Mouse (Mus musculus): ENCODE data around the gene Olfr1459.

Olfr1459 gene

DNA sequence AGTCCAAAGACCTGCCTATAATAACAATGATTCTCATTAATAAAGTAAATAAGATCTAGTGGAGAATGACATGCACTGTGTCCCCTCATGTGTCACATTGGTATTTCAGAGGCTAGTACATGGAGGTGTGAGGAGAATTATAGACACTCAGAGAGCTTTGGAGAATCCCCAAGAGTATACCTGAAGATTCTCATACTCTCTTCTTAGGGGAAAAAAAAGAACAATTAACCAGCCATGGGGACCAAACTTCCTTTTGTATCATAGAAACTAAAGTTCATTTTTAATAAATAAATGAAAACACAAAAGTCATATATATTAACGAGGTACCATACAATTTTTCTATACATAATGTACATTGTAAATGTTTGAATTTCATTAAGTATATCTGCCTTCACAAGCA, at the start of gene Olfr1459:
TSS of gene Olfr1459 (minus strand) at position 101 of the 400 bp plus-strand sequence.
- no peak for DNase-seq

DNA sequence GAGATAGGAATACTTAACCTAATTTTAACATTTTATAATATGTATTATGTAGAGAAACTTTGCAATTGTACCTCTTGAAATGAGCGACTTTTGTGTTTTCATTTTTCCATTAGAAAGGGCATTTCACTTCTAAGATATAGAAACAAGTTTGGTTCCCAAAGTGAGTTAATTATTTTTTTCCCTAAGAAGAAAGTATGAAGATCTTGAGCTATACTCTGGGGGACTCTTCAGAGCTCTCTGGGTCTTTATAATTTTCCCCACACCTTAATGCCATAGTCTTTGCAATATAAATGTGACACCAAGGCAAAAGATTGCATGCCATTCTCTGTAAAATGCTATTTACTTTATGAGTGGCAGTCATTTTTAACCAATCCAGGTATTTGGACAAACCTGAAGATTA, 36.1 kb upstream of the Olfr1459 start, which contains the start of gene Olfr1462:
TSS of gene Olfr1462 (plus strand) at position 301 of the 400 bp plus-strand sequence.
- no peak for DNase-seq

DNA sequence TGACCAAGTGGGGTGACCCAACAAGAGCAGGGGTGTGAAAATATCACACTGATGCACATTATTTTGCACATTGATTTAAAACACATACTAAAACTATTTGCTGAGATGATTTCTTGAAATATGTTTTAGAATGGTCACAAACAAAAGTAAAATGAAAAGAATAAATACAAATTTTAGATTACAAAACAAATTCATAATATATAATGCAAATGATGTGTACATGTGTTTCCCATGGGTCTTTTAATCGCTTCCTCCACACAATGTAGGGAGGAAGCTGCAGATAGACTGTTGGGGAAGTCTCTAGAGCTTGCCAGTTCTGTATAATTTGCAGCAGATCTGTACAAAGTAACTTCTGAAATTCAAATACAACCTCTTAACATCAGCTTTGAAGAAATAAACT, 13.4 kb upstream of the Olfr1459 start, which contains the start of gene Olfr1461:
TSS of gene Olfr1461 (plus strand) at position 301 of the 400 bp plus-strand sequence.
- DNase-seq: no peak

DNA sequence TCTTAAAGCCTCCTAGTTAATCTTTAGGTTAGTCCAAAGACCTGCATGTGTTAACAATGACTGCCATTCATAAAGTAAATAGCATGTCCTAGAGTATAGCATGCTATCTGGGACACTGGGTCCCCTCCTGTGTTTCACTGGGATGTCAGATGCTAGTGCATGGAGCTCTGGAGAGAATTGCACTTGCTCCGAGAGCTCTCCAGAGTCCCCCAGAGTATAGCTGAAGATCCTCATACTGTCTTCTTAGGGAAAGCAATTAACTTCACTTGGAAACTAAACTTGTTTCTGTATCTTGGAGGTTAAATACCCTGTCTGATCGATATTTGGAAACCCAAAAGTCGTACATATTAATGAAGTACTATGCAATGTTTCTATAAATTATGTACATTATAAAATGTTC, 42.7 kb downstream of the Olfr1459 start, which contains the start of gene Olfr1458:
TSS of gene Olfr1458 (minus strand) at position 101 of the 400 bp plus-strand sequence.
- no peak for DNase-seq

DNA sequence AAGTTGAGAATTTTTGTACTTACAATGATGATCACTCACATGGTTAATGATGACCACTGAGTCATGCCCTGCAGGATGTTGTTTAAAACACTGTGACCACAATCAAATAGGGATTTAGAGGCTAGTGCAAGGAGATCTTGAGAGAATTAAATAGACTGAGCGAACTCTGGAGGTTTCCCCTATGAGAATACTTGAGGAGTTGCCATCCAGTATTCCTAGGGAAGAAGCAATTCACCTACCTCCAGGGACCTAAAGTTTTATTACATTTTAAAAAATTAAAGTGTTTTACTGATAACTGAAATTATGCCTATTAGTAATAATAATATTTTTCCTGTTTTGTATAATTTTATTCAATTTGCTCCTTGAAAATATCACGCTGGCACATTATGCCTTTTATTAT, 51.6 kb downstream of the Olfr1459 start, which contains the start of gene Olfr1457:
TSS of gene Olfr1457 (minus strand) at position 101 of the 400 bp plus-strand sequence.
- DNase-seq: no peak

DNA sequence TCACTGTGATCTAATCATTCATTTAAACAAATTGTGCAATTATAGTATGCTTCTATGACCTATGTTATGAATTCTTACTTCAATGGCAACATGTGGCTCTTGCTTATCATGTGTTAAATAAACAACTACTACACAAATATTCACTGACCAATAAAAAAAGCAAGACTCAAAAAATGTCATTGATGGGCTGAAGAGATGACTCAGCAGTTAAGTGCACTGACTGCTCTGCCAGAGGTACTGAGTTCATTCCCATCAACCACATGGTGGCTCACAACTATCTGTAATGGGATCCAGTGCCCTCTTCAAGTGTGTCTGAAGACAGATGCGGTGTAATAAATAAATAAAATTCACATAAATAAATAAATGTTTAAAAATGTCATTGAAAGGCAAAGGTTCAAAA, 55.4 kb downstream of the Olfr1459 start:
- no peak for DNase-seq

Measured in layer of hippocampus, adult 9-11 months (tissue).